Mouse (Mus musculus) liver, embryonic 14.5 days (tissue): ENCODE data around the gene Chd6.

ENCODE experiments used
- CTCF ChIP-seq: IDR thresholded peaks from 2 replicates; pipeline ENCODE4 v1.5.1; 2016; ENCODE audit warnings: antibody characterized with exemption, low read depth, control low read depth
- EP300 ChIP-seq: IDR thresholded peaks from 2 replicates; pipeline ENCODE4 v1.6.1; 2016; ENCODE audit warnings: antibody characterized with exemption, low read depth

GRCm38 (mm10) chr2:160933890-160934289 is 175.0 kb downstream of the Chd6 start:
- TF ChIP-seq CTCF = peak; percentile 32; the same call in 1 of the 2 replicates
- no peak for TF ChIP-seq EP300
